Mouse (Mus musculus) brain, embryonic 14.5 days (tissue): ENCODE data around the gene Myo15. TPM values are rescaled to one million over a fixed set of nuclear protein-coding genes. Genes with fewer than 3 reads are reported as not detected.
"Not testable (repeated sequence)": the region's sequence is repeated elsewhere in the genome, so short reads cannot be mapped to it uniquely, and the experiment has no call there.

Source experiments
- DNase-seq: peaks from one replicate; pipeline ENCODE4 v3.0.0-alpha.2; 2011; ENCODE audit warnings: low read depth
- CTCF ChIP-seq: fragments of 200-500 bp; IDR thresholded peaks from 2 replicates; pipeline ENCODE4 v1.5.1; 2012; ENCODE audit warnings: inconsistent platforms, mild to moderate bottlenecking, moderate library complexity, borderline replicate concordance; ENCODE audit not compliant: insufficient read depth, insufficient read length; ENCODE audit errors: extremely low read depth
- POLR2A ChIP-seq: fragments of 200-500 bp; IDR thresholded peaks from 2 replicates; pipeline ENCODE4 v1.6.1; 2012; ENCODE audit warnings: mild to moderate bottlenecking, inconsistent platforms, borderline replicate concordance; ENCODE audit not compliant: poor library complexity, insufficient read depth, insufficient read length, severe bottlenecking; ENCODE audit errors: extremely low read depth
- polyA plus RNA-seq: library from polyadenylated mRNA; depleted of rRNA; stranded (reverse); fragments of >200 nt; gene quantifications from 2 replicates; pipeline ENCODE4 v1.2.3, GENCODE M21; 2012; rRNA removed

The Myo15 gene
- polyA plus RNA-seq, 1 experiment = 0.16 TPM

DNA sequence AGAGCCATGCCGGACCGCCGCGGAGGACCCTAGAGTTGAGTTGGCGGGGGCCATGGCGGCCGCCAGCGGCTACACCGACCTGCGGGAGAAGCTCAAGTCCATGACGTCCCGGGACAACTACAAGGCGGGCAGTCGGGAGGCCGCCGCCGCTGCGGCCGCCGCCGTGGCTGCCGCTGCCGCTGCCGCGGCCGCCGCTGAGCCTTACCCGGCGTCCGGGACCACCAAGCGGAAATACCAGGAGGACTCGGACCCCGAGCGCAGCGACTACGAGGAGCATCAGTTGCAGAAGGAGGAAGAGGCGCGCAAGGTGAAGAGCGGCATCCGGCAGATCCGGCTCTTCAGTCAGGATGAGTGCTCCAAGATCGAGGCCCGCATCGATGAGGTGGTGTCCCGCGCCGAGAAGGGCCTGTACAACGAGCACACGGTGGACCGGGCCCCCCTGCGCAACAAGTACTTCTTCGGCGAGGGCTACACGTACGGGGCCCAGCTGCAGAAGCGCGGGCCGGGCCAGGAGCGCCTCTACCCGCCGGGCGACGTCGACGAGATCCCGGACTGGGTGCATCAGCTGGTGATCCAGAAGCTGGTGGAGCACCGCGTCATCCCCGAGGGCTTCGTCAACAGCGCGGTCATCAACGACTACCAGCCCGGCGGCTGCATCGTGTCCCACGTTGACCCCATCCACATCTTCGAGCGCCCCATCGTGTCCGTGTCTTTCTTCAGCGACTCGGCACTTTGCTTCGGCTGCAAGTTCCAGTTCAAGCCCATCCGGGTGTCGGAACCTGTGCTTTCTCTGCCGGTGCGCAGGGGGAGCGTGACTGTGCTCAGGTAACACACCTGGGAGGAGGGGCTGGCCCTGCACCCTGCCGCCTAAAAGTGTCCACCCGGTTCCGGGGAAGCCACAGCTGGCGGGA, 69.5 kb downstream of the Myo15 start:
- DNase-seq = peak; percentile 48
- no peak for TF ChIP-seq POLR2A
- no peak for TF ChIP-seq CTCF

DNA sequence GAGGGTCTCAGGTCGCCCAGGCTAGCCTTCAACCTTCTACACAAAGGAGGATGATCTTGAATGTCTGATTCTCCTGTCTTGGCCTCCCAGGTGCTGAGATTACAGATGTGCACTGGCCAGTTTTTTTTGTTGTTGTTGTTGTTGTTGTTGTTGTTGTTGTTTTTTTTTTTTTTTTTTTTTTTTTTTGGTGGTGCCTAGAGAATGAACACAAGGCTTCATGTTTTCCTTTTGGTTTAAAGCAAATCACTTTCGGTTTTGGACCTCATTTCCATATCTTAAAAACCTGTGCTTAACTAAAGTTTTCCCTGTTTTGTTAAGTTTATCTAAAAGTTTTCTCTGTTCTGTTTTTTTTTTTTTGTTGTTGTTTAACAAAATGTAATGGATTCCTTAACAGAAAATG, 70.4 kb downstream of the Myo15 start:
- DNase-seq = no peak
- TF ChIP-seq POLR2A (no peak), CTCF (no peak)

DNA sequence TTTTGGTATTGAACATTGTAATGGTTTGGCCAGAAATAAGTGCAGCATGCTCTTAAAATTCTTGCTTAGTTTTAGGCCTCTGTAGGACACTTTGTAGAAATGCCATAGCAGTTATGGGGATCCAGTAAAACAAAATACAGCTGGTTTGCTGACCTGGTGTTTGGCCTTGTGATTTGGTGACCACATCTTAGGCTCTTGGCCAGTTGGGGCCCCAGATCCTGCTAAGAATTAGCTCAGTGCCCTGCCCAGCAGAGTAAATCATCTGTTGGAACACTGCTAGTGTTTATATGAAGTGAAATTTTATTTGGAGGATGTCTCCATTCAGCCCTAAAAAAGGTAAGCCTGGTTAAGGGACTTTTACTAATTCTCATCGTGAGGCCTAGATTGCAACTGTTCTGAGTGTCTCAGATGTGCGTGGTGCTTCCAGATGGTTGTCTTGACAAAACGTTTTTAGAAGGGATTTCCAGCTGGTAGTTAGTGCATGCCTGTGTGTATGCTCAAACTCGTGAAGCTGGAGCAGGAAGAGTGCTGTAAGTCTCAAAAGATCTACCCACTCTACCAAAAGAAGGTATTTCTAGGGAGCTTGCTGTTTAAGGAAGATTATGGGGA, 71.0 kb downstream of the Myo15 start:
- TF ChIP-seq POLR2A (no peak), CTCF (no peak)
- DNase-seq = peak; percentile 14

DNA sequence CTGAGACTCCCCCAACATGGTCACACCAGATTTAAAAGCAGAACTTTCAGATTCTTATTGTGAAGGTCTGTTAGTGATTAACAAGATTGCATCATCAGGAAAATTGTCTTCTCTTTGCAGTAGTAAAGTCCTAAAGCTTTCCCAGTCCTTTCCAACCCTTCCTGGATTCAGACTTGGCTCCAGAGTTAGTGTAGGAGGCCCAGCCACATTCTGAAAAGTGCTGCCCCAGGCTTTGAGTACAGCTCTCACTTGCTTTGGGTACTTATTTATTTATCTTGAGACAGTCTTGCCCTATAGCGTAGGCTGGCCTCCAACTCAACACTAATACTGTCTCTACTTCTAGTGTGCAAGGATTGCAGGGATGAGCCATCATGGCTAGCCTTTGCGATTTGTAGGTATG, 71.6 kb downstream of the Myo15 start:
- no peak for TF ChIP-seq CTCF
- no peak for TF ChIP-seq POLR2A
- DNase-seq = no peak

DNA sequence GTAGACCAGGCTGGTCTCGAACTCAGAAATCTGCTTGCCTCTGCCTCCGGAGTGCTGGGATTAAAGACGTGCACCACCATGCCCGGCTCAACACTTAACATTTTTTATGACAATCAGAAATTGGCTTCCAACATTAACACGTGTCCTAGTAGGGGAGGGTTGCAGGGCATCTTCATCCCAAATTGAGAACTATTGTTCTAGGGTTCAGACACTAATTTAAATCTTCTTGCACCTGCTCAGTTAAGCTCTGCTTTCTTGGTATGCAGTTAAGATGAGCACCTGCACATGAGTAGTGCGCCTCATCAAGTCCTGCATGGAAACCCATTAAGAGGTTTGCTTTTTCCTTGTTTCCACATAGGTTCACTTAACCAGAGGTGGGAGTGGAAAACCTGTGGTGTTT, 72.7 kb downstream of the Myo15 start:
- no peak for TF ChIP-seq CTCF
- no peak for TF ChIP-seq POLR2A

DNA sequence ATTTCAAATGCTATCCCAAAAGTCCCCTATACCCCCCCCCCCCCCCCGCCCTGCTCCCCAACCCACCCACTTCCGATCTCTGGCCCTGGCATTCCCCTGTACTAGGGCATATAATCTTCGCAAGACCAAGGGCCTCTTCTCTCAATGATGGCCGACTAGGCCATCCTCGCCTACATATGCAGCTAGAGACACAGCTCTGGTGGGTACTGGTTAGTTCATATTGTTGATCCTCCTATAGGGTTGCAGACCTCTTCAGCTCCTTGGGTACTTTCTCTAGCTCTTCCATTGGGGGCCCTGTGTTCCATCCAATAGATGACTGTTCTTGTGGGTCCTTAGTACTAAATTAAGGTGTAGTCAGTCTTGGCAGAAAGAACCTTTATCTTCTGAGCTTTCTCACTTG, 74.1 kb downstream of the Myo15 start:
- DNase-seq = not testable (repeated sequence)

More for the DNA sequence above, 72.7 kb downstream of the Myo15 start:
- DNase-seq = no peak

DNA sequence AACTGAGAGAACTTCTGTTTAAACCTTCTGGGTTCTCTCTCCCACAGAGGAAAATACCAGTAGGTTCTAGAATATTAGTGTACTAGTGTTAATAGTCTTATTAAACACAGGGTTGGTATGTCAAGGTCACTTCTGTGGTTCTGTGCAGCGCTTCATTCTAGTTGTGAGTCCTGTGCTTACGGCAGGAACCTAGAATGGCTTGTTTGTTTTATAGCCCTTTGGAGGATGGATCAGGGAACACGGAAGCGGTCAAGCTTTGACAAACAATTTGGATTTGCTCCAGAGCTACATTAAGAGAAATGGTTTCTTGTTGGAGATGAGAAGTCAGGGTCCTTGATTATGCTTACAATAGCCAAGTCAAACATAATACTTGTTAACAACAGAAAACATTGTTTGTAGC, 76.3 kb downstream of the Myo15 start:
- no peak for DNase-seq
- no peak for TF ChIP-seq CTCF
- TF ChIP-seq POLR2A = no peak

DNA sequence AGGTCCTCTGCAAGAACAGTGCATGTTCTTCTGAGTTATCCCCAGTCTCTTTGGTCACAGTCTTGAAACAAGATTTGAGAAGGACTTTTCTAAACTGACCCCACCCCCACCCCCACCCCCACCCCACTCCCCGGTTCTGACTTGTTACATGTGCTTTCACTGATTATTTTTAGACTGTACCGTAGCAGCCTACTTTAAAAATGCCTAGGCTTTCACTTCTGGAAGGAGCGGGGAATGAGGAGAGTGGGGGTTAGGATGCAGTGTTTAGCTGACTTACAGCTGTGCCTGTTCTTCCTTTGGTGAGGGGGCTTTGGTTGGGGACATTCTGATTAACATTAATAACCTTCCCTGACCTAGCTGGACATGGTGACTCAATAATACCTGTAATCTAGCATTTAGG, 79.0 kb downstream of the Myo15 start:
- DNase-seq = no peak
- TF ChIP-seq POLR2A (no peak), CTCF (no peak)

DNA sequence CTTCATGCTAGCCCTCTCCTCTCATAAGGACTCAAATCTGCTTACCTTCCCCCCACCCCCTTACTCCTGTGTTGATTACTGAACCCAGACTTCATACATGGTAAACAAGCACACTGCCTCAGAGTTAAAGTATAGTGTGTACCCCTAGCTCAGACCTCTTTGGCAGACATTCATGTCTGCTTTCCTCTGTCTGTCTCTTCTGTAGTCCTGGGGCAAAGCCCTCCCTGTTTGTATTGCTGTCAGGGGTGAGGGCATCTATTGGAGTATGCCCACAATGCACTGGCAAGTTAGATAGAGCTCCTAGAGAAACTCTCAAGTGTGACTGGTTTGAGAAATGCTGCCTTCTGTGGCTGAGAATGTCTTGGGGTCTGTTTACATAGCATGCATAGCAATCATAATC, 84.0 kb downstream of the Myo15 start:
- no peak for DNase-seq
- TF ChIP-seq CTCF (no peak), POLR2A (no peak)

DNA sequence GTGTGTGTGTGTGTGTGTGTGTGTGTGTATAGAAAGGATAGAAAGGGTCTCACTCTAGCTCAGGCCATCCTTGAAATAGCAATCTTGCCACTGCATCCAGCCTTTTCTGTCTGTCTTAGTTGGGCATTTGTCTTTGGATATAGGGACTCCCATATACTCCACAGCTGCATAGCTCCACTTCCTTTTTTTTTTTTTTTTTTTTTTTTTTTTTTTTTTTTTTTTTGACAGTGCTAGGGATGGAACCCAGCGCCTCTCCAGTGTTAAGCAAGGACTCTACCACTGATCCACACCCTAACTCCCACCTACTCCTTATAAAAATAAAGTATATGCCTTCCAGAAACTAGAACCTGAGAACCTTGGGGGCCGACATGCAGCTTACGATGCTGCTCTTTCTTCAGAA, 88.5 kb downstream of the Myo15 start:
- no peak for DNase-seq
- TF ChIP-seq CTCF (no peak), POLR2A (no peak)

DNA sequence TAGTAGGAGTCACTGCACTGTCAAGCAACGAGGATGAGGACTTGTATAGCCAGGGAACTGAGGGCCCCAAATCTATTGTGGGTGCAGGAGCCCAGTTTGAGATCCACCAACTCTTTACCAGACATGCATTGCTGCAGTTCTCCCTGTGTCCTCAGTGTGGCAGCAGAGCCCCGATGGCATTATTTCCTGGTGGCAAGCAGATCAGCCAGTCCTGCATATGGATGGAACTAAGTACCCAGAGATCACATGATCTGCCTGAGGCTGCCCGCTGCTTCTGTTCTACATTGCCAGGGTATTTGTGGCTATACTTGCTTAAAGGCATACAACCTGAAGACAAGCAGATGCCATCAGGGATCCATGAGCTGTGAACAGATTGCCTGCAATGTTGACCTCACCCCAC, 90.2 kb downstream of the Myo15 start:
- TF ChIP-seq POLR2A = no peak
- TF ChIP-seq CTCF = peak; percentile 93
- peak; percentile 82 for DNase-seq

DNA sequence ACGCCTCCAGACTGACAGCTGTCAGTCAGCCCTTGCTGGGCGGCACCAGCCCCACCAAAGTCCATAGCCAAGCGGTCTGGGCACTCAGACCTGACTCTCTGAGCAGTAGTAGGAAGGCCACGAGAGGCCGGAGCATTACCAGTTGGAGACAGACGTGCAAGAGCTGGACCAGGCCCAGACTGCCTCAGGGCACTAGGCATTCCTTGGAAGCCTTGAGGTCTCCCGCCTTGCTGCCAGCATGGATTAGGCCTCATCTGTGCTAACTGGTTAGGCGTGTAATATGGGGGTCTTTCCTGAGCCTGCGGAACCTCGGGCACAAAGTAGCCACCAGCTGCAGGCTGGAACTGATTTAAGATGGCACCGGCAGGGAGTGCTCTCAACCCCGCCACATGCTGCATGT, 104.9 kb downstream of the Myo15 start:
- not testable (repeated sequence) for DNase-seq

Other genes starting within 250 kb of the Myo15 start
- gene Srebf1, start 246.8 kb upstream of the Myo15 start, polyA plus RNA-seq = 71.9 and 78.9 TPM in 2 replicates
- 69.3 and 82.1 TPM in 2 replicates for gene Tom1l2, start 116.4 kb upstream of the Myo15 start, polyA plus RNA-seq
- 6.0 and 7.1 TPM in 2 replicates for gene Drc3, start 116.0 kb upstream of the Myo15 start, polyA plus RNA-seq
- gene Gid4, start 52.2 kb upstream of the Myo15 start, polyA plus RNA-seq = 17.6 and 20.0 TPM in 2 replicates
- gene Atpaf2, start 50.9 kb upstream of the Myo15 start, polyA plus RNA-seq = 32.8 and 34.3 TPM in 2 replicates
- gene Drg2, start 14.7 kb upstream of the Myo15 start, polyA plus RNA-seq = 80.5 and 82.6 TPM in 2 replicates
- 15.8 and 22.4 TPM in 2 replicates for gene Alkbh5, start 67.0 kb downstream of the Myo15 start, polyA plus RNA-seq
- 123 and 152 TPM in 2 replicates for gene Llgl1, start 230.4 kb downstream of the Myo15 start, polyA plus RNA-seq